Mouse (Mus musculus) adrenal gland, postnatal 36 days (tissue): ENCODE measurements around the gene Fblim1. TPM values are rescaled to one million over a fixed set of nuclear protein-coding genes. Genes with fewer than 3 reads are reported as not detected.
A peak's percentile ranks its signal among the peaks of the same experiment; 100 is the strongest.

Experiments
- DNase-seq, 2 experiments: peaks; one replicate each; pipeline ENCODE4 v3.0.0; 2021; ENCODE audit warnings: mixed read lengths in 1 of 2
- long read RNA-seq, 2 experiments: library from polyadenylated mRNA; stranded (forward); transcript quantifications; one replicate each; pipeline ENCODE4 v2.0.0; 2021; ENCODE audit warnings: borderline sequencing depth in 2 of 2
- total RNA-seq, 2 experiments: library from RNA; stranded (reverse); gene quantifications; 2 replicates each; pipeline ENCODE4 v1.2.3; 2021

Fblim1 gene
- 10 to 100 TPM in 1 of 2 experiments, 1 to 10 TPM in 1; 9.5 to 12.9 TPM for total RNA-seq
- long read RNA-seq, experiment 1, partial matches to known transcripts: 3 of 5 reads
- long read RNA-seq, experiment 1, other reads (novel, unspliced or antisense): 2 of 5 reads
- long read RNA-seq, experiment 2: 0 reads

DNA sequence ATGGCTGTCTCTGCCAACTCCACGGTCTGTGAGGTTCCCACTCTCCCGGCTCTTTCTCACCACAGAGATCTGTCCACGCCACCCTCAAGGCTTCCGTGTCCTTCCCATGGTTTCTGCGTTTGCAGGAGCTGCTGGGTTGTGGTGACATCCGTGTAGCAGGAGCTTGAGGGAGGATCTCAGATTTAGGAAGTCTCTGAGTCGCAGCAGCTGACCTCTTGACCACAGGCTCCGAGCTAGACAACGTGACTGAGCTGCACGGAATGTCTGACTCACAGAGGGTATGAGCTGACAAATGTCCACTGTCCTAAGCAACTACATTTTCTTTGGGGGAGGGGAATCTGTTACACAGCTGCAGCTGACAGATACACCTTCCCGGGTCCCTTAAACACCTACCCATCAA is at the start of gene Fblim1:
Gene Fblim1, minus strand, starts transcription at position 236 of the 400 bp plus-strand sequence.
- DNase-seq: peak; percentile 70 to 76

DNA sequence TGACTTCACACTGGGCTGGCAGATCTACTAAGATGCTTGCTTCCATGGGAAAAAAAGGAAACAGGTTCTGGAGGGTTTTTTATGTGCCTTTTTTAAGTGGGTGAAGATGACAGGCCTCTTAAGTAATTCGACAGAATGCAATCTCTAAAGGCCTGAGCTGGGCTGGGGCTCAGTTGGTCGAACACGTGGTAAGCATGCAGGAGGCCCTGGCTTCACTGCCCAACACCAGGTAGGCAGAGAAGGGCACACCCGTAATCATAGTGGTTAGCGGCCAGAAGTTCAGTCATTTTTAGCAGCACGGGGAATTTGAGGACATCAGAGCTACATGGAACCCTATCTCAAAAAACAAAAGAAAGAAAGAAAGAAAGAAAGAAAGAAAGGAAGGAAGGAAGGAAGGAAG is 48.6 kb upstream of the Fblim1 start:
- DNase-seq: no peak

DNA sequence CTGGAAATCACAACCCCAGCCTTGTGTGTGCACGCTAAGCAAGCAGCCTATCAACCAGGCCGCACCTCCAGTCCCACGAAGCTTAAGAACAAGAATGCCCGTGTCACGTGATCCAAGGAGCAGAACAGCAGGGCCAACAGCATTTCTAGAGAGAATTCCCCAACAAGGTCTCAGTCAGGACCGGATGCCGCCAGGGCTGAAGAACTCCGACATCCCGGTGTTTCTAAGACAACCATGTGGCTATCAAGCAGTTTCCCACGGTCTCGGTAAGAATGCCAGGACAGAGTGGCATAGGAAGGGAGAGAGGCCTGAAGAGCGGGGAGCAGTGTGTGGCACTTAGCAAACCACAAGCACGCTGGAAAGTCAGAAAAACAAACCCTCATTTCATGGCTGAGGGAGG is 47.9 kb upstream of the Fblim1 start:
- no peak for DNase-seq

DNA sequence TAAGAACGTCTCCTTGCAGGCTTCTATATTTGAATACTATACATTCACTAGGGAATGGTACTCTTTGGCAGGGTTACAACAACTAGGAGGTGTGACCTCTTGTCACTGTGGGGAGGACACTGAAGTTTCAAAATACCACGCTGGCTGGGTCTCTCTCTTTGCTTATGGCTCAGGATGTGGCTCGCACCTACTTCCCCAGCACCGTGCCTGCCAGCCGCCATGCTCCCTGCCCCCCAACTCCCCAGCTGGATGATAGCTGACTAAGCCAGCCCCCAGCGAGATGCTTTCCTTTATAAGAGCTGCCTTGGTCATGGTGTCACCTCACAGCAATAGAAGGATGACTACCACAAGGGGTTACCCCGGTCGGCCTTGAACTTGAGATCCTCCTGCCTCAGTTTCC is 47.1 kb upstream of the Fblim1 start:
- no peak for DNase-seq

DNA sequence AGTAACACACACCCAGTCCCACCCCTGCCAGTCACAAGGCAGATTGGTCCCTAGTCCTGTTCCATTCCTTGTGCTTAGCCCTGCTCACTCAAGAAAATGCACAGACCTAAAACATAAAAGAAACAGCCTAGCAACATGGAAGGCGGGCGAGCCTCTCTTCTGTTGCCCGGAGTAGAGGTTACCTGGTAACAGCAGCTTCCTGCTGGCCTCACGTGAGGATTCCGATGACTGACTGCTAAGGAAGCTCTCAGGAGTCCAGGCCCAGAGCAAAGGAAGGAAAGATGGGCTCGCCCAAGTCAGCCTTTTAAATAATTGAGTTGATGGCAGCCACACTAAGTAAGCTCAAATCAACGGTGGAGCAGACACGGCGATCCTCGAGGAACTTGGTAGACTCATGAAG is 46.0 kb upstream of the Fblim1 start:
- no peak for DNase-seq

DNA sequence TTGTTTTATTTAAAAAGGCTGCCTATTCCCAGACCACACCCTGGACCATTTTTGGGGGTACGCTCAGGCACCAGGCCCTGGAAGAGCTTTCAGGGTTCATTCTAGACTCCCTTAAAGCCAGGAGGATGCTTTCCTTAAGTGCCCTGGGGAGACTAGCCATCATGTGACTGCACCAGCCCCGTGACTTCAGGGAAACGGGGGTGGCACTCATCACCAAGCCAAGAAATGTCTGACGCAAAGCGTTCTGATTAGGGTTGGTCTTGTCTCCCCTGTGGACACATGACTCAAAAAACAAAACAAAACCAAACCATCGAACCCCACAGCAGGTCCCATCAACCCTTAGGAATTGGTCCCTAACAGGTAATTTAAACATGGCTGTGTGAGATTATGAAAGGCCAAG is 45.4 kb upstream of the Fblim1 start:
- no peak for DNase-seq

DNA sequence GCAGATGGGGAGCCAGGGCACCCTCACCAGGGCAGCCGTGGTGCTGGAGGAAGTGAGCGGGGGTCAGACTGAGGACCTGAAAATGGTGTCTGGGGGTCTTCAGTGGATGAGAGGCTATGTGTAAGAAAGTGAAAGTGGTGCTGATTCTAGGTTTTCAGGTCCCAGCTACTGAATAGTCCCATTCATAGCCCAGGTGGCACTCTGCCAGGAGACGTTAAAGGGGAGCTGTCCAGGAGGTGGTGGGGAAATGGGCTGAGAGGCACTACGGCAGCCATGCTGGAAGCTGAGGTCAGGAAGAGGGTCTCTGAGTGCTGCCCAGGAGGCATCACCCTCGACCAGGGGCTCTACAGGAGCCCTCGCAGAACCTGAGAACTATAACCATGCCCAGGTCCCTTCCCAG is 43.3 kb upstream of the Fblim1 start:
- DNase-seq: no peak

DNA sequence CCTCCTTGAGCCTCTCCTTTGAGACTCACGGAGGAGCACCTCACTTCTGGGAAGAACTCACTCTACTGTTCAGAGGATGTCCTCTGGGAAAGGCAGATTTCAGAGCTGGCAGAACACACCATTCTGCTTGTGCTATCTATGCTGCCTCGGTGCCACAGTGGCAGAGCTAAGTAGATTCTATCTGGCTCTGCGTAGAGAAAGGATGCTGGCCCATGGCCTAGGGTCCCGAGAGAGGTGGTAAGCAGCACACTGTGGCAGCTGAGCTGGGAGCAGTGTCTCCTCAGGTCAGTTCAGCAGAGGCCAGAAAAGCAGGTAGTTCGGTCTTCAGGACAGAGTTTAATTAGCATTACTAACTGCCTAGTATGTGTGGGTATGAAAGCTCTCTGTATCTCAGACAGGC is 42.4 kb upstream of the Fblim1 start:
- DNase-seq: no peak

DNA sequence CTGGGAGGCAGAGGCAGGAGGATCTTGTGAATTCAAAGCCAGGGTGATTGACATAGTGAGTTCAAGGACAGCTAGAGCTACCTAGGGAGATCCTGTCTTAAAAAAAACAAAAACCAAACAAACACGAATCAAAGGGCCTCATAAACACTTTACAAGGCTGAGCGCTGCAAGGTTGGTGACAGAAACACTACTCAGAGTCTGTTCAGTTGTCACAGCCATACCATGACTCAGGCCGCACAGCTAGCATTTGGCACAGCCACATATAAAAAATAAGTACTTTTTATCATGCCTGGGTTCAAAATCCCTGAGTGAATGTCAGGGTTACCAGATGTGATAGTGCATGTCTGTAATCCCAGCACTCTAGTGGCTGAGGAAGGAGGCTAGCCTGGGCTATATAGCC is 41.3 kb upstream of the Fblim1 start:
- peak in 1 of 2 experiments; percentile 64 for DNase-seq

DNA sequence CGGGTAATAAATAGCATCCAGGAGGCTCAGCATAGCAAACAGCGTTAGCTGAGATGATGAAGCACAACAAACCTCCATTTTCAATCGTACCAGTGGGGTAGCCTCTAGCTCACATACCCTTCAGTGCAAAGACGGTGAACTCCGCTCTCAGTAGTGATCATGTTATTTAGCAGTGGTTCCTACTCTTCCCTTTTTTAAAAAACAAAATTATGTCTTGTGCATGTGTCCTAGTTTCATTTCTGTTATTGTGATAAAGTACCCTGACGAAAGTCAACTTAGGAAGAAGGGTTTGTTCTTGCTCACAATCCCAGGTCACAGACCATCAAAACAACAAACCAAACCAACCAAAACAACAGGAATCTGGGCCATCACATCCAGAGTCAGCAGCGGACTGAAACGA is 40.1 kb upstream of the Fblim1 start:
- DNase-seq: no peak

DNA sequence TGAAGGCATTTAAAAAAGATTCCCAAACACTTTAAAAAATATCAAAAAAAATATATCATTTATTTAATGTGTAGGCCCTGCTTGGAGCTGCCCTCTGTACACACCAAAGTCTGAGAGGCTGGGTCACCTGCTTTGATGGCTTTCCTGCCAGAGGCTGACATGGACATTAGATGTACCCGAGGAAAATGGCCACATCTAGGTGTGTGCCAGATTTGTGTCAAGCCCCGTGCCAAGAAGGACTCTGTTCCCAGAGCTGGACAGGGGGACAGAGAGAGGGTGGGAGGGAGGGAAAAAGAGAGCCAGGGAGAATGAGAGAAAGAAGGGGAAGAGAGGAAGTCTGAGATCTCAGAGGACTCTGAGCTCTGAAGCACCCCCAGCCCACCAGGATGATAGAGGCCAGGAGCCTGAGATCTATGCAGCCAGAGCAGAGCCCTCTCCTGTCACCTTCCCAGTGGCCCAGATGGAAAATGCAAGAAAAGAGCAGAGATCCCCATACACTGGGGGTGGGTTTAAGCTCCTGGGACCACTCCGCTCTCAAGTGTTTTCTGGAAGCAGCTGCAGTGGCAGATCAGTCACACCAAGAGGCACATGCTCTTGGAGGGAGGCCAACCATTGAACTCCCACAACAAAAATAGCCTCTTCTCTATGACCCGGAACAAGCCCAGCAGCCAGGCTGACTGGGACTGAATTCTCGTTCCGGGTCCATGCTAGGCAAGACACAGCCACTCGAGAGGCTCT is 37.4 kb upstream of the Fblim1 start:
- peak; percentile 60 to 77 for DNase-seq

DNA sequence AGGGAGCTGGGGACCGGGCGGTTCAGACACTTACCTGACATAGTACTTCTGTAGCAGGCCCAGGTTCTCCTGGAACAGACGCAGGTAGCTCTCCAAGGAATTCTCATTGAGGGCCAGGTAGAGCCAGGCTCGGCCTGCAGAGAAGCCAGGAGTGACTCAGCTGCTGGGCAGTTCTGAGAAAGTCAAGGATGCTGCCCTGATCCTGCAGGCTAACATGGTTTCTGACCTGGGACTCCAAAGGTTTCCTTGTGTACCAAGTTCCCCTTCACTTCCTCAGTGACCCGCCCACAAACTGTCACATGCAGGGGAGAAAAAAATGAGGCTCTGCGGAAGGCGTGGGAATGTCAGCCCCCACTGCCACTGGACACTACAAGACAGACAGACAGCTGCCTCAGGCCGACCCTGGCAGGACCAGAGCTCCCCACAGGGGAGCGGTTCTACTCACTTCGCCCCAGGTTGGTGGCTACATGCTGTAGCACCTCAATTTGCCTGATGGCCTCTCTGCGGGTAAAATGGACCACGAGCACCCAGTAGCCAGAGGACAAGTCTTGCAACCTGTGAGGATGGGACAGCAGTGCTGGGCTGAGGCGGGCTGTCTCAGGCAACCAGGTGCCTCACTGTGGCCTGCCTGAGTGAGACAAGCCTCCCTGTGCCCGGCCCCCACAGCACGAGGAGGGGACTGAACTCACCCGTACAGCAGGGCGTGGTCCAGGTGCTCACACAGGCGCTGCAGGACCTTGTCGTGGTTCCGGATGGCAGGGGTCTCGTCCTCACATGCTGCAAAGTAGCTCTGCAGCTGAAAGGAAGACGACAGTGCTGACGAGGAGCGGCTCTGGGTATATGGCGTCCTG is 36.3 kb upstream of the Fblim1 start:
- DNase-seq: peak; percentile 42 to 43

DNA sequence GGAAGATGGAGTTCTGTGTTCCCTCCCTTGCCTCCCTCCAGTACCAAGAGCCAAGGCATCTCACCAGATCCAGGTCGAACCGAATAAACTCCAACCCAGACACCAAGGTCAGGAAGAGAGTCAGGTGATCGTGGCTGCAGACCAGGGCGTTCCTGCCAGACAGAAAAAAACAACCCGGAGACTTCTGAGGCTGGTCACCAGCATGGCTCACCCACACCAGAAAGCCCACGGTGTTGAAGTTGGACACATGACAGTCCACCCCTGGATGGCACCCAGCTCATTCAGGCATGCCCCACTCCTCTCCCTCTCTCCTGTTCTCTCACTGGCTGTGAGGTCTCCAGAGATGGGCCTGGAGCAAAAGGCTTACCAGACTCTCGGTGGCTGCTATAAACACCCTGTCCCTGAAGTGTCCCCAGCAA is 35.5 kb upstream of the Fblim1 start:
- DNase-seq: peak in 1 of 2 experiments; percentile 45

DNA sequence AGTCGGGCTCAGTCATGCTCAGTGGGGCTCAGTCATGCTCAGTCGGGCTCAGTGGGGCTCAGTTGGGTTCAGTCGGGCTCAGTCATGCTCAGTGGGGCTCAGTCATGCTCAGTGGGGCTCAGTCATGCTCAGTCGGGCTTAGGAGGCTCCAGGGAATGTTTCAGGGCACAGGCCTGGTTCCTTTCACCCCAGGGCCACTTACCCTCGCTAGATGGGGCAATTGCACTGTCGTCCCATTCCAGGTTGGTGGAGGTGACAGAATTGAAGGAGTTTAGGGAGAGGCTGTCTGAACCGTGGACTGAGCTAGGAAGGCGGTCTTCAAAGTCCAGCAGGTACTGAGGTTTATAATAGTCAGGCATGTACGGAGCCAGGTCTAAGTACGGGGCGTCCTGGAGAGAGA is 33.6 kb upstream of the Fblim1 start:
- no peak for DNase-seq

DNA sequence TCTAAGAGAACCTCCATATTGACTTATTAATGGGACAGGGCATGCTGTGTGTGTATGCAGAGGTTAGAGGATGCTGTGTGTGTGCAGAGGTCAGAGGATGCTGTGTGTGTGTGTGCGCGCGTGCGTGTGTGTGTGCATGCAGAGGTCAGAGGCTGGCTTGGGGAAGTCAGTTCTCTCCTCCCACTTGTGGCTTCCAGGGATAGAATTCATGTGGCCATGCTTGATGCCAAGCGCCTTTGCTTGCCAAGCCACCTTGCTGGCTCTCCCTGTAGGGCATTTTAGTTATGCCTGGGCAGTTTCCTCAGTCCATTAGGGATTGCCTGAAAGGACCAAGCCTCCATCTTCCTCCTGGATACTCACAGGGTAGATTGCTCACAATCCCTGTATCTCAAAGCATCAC is 30.8 kb upstream of the Fblim1 start:
- no peak for DNase-seq

DNA sequence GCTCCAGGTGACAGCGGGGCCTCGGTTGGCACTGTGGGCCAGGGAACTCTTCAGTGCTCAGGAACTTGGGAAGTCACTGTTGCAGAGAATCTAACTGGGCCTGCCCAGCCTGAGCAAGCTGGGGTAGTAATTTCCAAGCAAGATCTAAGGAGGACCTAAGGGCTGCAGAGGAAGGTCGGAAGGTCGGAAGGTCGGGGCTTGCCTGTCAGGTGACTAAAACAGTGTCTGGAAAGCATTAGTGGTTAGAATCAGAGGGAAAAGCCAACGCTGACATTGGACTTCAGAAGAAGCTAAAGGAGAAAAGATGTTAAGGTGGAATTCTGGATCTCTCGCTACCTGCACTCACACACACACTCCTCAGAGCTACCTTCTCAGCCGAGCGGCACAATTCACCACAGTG is 30.1 kb upstream of the Fblim1 start:
- no peak for DNase-seq

DNA sequence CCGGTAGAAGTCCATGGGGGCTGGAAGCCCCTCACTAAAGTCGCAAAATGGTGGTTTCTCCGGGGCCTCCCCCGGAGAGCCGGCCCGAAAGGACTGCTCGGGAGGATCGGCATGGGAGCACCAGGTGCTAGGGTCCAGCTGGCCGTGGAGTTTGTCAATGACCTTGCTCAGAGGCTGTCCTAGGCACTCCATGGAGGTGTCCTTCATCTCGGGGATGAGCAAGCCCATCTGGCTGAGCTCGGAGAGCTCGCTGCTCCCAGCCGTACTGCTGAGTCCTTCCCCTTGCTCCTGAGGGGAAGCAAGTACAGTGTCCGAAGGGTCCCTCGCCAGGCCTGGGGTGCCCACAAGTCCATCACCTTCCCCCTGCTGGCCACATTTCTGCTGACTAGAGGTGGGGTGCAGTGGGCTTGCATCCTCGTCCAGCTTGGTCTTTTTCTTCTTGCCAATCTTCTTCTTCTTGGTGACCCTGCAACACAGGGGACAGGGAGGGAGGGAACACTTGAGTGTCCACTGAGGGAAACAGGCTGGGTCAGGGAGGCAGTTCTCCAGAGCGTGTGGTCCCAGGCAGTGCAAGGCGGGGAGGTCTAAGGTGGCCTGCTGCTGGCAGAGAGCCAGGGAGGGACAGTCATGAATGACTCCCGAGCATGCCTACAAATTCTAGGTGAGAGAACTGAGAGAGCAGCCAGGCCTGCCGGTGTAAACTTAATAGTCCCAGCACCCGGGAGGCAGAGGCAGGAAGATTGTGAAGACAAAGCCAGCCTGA is 26.4 kb upstream of the Fblim1 start:
- peak; percentile 56 to 70 for DNase-seq

DNA sequence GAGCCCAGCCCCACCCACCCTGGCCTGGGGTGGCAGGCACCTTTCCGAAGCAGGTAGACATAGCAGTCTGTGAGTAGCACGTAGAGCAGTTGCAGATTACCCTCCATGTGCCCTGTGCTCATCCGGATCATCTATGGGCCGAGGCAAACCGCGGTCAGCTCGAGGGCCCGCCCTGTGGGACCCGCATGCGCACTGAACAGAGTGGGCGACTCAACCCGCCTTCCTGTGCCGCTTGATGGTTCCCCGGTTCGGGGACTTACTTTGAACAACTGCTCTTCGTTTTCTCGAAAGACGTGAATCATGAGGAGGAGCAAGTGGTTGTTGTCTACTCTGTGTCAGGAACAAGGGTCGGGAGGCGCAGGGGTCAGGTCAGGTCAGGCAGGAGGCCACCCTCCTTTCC is 25.4 kb upstream of the Fblim1 start:
- DNase-seq: no peak

DNA sequence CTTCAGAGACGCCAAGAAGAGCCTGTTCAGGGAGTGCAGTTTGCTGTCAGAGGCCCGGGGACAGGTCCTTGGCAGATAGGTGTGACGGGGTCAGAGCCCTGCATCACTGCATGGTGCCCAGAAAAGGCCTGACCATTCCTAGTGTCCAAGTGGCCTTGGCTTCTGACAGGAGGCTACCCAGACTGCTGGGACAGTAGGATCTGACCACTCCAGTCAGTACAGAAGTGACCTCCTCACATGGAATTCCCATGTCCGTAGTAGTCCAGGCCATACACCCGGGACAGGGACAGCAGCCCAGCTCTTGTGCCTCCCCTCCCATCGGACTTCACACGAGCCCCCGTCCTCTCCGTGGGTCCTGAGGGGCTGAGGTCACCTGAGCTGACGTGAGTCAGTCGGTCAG is 24.1 kb upstream of the Fblim1 start:
- DNase-seq: no peak

DNA sequence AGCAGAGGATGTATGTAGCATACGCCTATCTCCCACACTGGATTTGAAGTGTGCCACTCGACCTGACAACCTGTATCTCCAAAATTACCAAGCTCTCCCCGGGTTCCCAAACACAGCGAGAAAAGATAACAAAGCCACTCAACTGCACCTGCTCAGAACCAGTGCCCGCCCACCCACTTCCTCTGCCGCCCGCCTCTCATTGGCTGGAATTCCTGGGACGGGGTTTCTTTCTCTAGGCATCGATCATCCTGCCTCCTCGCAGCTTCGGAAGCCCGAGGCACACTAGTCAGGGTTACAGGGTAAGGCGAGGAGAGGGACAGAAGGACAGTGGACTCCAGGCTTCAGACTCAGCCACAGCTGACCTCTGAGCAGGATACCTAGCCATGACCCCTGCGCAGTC is 22.8 kb upstream of the Fblim1 start:
- no peak for DNase-seq

DNA sequence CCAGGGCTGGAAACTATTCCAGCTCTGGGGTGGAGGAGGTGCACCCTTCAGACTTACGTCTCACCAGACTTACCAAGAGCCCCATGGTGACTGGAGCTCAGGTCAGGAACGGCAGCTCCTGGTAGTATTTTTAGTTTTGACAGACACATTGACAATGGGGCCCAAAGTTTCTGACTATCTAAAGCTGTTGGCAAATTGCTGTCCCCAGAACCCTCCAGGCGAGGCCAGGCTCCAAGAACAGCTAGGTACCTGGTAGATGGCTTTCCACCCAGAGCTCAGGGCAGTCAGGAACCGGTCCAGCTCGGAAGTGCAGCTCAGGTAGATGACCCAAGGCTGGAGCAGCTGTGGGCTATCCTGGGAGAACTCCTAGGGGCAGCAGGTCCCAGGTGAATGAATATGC is 21.6 kb upstream of the Fblim1 start:
- DNase-seq: no peak

DNA sequence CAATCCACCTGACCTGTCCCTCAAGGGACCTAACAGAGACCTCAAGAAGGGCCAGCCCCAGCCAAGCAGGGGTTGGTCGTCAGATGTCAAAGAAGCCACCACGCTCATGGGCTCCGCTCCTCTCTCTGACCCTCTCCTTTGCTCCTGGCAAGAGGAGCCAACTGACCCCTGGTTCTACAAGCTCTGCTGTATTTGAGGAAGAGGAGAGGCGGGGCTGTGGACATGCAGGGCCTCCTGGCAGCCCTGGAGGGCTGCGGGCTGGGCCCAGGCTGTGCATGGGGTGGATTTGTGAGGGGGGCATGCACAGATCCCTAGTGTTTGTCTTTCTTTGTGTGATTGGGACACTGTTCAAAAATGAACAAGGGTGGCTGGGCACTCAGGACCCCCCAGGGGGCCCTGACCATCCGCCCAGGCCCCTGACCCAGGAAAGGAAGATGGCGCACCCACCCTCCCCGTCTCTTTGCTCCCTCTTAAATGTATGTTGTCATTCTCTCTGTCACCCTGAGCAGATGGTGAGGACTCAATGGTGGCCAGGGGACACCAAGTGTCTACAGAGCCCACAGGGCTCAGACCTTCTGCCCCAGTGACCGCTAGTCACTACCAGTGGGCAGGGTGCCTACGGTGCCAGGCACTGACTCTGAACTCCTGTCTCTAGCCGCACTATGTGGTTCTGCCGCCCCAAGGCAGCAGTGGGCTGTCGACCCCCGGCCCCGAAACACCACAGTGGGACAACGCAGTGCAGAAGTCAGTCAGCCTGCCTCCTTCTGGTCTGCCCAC is 20.1 kb upstream of the Fblim1 start:
- no peak for DNase-seq
